Mouse (Mus musculus) embryonic facial prominence, embryonic 14.5 days (tissue): ENCODE measurements around the gene Rbpms2. TPM values are rescaled to one million over a fixed set of nuclear protein-coding genes. Genes with fewer than 3 reads are reported as not detected.

Experiments
- ATAC-seq: fragments of 200-750 bp; cut with Nextera tagmentation; 2 replicates; pipeline ENCODE4 v1.8.0; 2017; ENCODE audit warnings: low read depth, moderate number of reproducible peaks, moderate TSS enrichment
- DNase-seq: peaks from one replicate; pipeline ENCODE4 v3.0.0-alpha.2; 2015; ENCODE audit warnings: low spot score
- H3K27ac ChIP-seq: fragments of 300-500 bp; sonication (generic); replicated peaks from 2 replicates; pipeline ENCODE4 v1.5.1; 2014; ENCODE audit warnings: low read depth, mild to moderate bottlenecking, low read length, moderate library complexity
- H3K27me3 ChIP-seq: fragments of 300-500 bp; sonication (generic); replicated peaks from 2 replicates; pipeline ENCODE4 v1.6.1; 2014; ENCODE audit warnings: low read length; ENCODE audit not compliant: control insufficient read depth, insufficient read depth
- H3K36me3 ChIP-seq: fragments of 300-500 bp; sonication (generic); 2 replicates; pipeline ENCODE4 v1.6.1; 2014; ENCODE audit warnings: low read length, mixed read lengths; ENCODE audit not compliant: control insufficient read depth, insufficient read depth
- H3K4me1 ChIP-seq: fragments of 300-500 bp; sonication (generic); 2 replicates; pipeline ENCODE4 v1.6.1; 2014; ENCODE audit warnings: antibody characterized with exemption, low read length; ENCODE audit not compliant: control insufficient read depth, insufficient read depth
- H3K4me2 ChIP-seq: fragments of 300-500 bp; sonication (generic); 2 replicates; pipeline ENCODE4 v1.6.1; 2014; ENCODE audit warnings: low read depth, mild to moderate bottlenecking, low read length, moderate library complexity, mixed read lengths
- H3K4me3 ChIP-seq: fragments of 300-500 bp; sonication (generic); 2 replicates; pipeline ENCODE4 v1.5.1; 2014; ENCODE audit warnings: low read depth, mild to moderate bottlenecking, low read length
- H3K9ac ChIP-seq: fragments of 300-500 bp; sonication (generic); 2 replicates; pipeline ENCODE4 v1.6.1; 2014; ENCODE audit warnings: low read depth, mild to moderate bottlenecking, low read length, moderate library complexity, mixed read lengths
- H3K9me3 ChIP-seq: fragments of 300-500 bp; sonication (generic); 2 replicates; pipeline ENCODE4 v1.6.1; 2016; ENCODE audit warnings: low read length; ENCODE audit not compliant: control insufficient read depth
- WGBS: fragments of 180-500 bp; shearing (Covaris S2); extraction: QIAGEN DNeasy Blood & Tissue Kit; methylation state at CpG from one replicate; pipeline ENCODE4 v1.1.7; 2014; 5-methylcytosine and 5-hydroxymethylcytosine counted together
- polyA plus RNA-seq: library from polyadenylated mRNA; unstranded; fragments of >200 nt; fragmentation: Nextera tagmentation; extraction: Ambion mirVana; gene quantifications from 2 replicates; pipeline ENCODE4 v1.2.1, GENCODE M21; 2014

Gene Rbpms2
- polyA plus RNA-seq, 1 experiment from 2014 or later = 13.6 TPM

DNA sequence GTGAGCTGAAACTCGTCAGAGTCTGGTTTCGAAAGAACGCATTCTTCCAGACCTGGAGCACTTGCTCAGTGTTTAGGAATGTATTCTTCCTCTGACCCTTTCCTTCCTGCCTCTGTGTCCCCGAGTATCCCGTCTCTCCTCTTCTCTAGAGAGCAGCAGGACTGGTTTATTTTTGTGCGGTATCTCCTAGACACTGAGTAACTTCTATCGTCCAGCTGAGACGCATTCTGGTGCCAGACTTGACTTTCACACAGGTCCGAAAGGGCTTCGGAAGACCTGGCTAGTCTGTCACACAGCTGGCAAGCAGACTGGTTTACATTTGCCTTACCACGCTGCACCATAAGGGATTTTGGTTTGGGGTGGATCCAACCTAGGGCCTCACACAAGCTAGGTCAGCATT is 43.5 kb downstream of the Rbpms2 start:
- Histone ChIP-seq H3K9me3 (no peaks in the 10 kb centered on the region), H3K27ac (0 out of 2 replicates have a peak overlapping the region, but pooled peaks have one; percentile 7), H3K4me1 (peaks cover 15% of the 10 kb centered on the region), H3K9ac (no peak overlapping the region), H3K4me2 (no peak overlapping the region), H3K36me3 (no peaks in the 10 kb centered on the region), H3K4me3 (no peak overlapping the region), H3K27me3 (no peaks in the 10 kb centered on the region)
- ATAC-seq (no peak), DNase-seq (no peak)
- WGBS = 52% methylated on average over 11 of the region's 11 CpGs

DNA sequence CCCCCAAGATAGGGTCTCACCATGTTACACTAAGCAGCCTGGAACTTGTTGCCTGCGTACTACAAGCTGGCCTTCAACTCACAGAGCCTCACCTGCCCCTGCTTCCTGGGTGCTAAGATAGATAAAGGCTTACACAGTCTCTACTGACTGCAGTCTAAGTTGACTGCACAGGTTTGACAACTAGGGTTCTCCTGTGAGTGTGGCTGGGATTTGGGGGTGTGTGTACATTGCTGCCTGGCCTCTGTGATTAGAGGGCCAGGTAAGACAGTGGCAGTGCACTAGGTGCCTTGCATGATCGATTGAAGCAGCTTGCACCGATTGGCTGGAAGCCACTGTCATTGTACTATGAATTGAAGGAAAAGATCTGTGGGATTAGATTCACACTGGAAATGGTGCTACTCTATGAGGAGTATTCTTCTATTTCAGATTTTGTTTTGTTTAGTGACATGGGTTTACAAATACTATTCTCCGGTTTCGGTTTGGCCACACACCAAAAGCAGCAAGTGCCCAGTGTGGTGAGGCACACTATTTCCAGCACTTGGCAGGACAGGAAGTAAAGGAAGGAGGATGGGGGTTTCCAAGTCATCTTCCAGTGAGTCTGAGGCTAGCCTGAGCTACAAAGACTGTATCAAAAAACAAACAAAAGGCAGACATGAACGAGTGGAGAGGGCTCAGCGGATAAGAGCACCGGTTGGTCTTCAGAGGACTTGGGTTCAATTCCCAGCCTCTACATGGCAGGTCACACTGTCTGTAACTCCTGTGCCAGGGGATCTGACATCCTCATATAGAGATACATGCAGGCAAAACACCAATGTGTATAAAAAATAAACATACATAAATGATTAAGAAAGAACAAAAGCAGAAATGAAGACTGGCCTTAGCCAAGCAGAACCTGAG is 46.3 kb downstream of the Rbpms2 start:
- peak; percentile 24 for ATAC-seq
- Histone ChIP-seq H3K27ac (peak overlapping the region; percentile 58), H3K4me1 (peaks cover 41% of the 10 kb centered on the region)

DNA sequence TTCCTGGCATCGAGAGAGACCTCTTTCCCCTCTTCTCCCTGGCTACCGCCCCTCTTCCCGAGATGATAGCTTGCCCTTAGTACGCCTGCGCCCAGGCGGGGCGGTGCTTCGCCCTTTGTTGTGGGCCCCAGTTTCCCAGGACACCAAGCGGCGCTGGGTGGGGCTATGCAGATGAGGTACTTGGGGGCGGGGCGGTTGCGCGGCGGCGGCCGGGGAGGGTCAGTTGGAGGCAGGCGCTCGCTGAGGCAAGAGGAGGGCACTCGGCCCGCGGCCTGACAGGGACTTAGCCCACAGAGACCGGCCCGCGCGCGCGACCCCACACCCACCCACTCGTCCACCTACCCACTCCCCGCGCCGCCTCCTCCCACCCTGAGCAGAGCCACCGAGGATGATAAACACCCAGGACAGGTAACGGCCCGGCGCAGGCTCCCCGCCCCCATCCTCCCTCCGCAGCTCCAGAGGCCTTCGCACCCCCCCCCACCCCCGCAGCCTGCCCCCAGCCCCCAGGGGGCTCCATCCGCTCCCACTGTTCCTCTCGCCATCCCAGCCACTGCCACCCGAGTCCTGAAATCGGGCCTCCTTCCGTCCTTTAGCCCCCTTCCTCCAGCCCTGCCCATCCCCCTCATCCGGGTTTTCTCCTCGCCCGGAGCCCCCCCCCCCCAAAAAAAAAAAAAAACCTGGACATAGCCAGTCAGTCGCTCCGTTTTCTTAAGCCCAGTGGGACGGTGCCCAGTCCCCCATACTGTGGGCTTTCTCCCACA is 47.1 kb downstream of the Rbpms2 start:
- H3K9ac ChIP-seq = peak overlapping the region; percentile 86
- H3K27me3 ChIP-seq = no peaks in the 10 kb centered on the region
- H3K4me1 ChIP-seq = peaks cover 44% of the 10 kb centered on the region
- no peaks in the 10 kb centered on the region for H3K9me3 ChIP-seq
- ATAC-seq (peak; percentile 96), DNase-seq (peak; percentile 99)
- peak overlapping the region; percentile 93 for H3K4me2 ChIP-seq
- 0% methylated on average over 18 of the region's 51 CpGs for WGBS
- peak overlapping the region; percentile 65 for H3K4me3 ChIP-seq
- H3K27ac ChIP-seq = peak overlapping the region; percentile 67
- H3K36me3 ChIP-seq = no peaks in the 10 kb centered on the region

More for the DNA sequence above, 46.3 kb downstream of the Rbpms2 start:
- H3K4me3 ChIP-seq = peak overlapping the region; percentile 65
- H3K9me3 ChIP-seq = no peaks in the 10 kb centered on the region
- WGBS = 51% methylated on average over 8 of the region's 8 CpGs
- no peaks in the 10 kb centered on the region for H3K36me3 ChIP-seq
- H3K4me2 ChIP-seq = peak overlapping the region; percentile 93
- H3K9ac ChIP-seq = peak overlapping the region; percentile 86
- no peaks in the 10 kb centered on the region for H3K27me3 ChIP-seq
- no peak for DNase-seq

DNA sequence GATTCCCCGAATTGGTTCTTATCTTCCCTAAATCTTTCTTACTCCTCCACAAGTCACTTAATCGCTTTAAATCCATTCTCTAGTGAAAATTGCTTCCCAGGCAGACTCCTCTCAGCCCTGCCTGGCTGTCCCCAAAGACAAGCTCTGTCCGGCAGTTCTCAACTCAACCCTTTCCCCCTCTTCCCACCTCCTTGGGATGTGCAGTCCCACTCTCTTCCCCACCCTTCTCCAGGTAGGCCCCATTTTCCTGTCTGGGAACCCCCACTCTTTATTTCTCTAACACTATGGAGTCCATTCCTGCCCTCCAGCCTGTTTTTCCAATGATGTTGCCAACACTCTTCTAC is 47.6 kb downstream of the Rbpms2 start:
- Histone ChIP-seq H3K27me3 (no peaks in the 10 kb centered on the region), H3K36me3 (no peaks in the 10 kb centered on the region), H3K9ac (peak overlapping the region; percentile 86), H3K27ac (peak overlapping the region; percentile 67; the same call in 1 of the 2 replicates), H3K4me1 (peaks cover 44% of the 10 kb centered on the region), H3K9me3 (no peaks in the 10 kb centered on the region), H3K4me3 (peak overlapping the region; percentile 65), H3K4me2 (peak overlapping the region; percentile 93)
- DNase-seq (no peak), ATAC-seq (no peak)
- WGBS = 0% methylated on average over 3 of the region's 3 CpGs

DNA sequence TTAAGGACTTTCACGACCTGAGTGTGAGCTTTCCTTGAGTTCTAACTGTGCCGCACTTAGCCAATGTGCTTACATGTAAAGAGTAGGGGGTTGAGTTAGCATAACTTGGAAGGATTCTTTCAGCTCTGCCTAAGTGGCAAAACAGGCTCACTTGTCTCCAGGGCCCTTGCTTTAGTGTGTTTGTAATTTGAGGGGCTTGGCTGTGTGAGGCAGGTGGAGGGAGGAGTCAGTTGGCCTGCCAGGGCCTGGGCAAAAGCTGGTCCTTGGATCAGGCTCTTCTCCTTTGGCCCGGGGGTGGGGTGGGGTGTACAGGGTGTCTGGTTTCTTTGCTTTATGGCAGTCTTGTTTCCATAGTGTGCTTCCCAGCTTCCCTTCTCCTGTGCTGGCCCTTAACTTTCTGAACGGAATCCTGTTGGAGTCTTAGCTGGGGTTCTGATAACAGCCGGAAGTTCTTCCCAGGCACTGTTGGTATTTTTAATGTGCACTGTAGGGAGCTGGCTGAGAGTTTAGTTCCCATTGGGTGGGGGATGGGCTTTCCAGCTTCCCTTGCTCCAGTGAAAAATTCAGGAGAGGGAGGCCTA is 49.8 kb downstream of the Rbpms2 start:
- DNase-seq = peak; percentile 86

DNA sequence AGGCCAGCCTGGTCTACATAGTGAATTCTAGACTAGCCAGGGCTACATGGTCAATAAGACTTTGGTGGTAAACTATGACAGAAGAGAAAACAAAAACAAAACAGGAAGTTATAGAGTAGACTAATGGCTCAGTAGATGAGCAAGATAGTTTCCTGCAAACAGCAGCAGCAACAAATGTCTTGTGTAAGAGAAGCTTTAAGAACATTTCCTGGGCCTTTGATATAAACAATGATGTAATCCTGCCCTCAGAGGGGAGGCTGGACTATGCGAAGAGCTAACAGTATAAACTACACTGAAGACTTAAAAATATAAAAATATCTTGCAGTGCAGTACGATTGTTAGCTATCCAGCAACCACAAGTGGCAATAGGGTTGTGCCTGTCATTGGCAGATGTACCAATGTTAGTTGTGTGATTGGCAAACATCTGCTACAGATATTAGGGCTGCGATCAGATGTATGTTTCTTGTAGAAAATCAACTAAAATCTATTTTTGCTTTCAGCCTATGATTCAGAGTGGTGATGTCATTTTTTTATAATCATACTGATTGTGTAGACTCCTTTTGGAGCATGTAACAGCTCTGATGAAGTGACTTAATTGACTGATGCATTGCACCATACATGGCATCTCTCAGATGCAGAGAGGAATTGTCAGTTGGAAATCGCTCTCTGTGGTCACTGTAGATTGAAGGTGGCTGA is 51.6 kb downstream of the Rbpms2 start:
- Histone ChIP-seq H3K4me3 (no peak overlapping the region), H3K4me1 (peaks cover 40% of the 10 kb centered on the region), H3K27me3 (no peaks in the 10 kb centered on the region), H3K4me2 (no peak overlapping the region), H3K9ac (no peak overlapping the region), H3K36me3 (peaks cover 6% of the 10 kb centered on the region), H3K27ac (no peak overlapping the region), H3K9me3 (no peaks in the 10 kb centered on the region)
- DNase-seq = no peak
- WGBS = 84% methylated on average over 4 of the region's 4 CpGs
- no peak for ATAC-seq

More for the DNA sequence above, 49.8 kb downstream of the Rbpms2 start:
- Histone ChIP-seq H3K4me1 (peaks cover 44% of the 10 kb centered on the region), H3K9me3 (no peaks in the 10 kb centered on the region), H3K4me3 (peak overlapping the region; percentile 30), H3K36me3 (no peaks in the 10 kb centered on the region; the same call in 1 of the 2 replicates), H3K27ac (peak overlapping the region; percentile 70), H3K27me3 (no peaks in the 10 kb centered on the region), H3K4me2 (peak overlapping the region; percentile 93), H3K9ac (peak overlapping the region; percentile 51)
- 10% methylated on average over 5 of the region's 5 CpGs for WGBS
- peak; percentile 65 for ATAC-seq

DNA sequence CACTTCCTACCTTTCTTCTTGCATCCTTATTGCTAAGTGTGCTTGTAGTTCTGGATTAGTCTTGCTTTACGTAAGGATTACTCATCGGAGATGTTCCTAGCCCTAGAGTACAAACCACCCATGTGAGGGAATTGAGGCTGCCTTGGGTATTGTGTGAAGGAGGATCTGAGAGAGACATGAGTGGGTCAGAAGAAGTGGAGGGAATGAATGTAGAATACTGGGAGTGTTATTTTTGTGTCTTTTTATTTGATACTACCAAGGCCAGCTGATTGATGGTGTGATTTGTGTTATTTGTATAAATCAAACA is 52.1 kb downstream of the Rbpms2 start:
- 95% methylated on average over 2 of the region's 2 CpGs for WGBS
- no peak overlapping the region for H3K27ac ChIP-seq

DNA sequence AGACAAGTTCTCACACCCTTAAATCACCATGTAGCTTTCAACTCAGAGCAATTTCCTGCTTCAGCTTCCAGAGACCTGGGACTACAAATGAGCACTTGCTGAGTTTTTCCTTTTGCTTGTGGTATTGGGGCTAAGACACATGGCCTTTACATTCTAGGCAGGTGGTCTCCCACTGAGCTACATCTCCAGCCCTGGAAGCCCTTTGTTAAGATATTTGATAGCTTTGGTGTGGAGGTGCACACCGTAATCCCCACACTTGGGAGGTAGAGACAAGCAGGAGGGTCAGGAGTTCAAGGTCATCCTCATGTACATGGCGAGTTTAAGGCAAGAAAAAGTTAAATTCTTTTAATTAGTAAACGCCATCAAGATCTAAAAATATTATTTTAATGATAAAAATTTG is 52.7 kb downstream of the Rbpms2 start:
- no peaks in the 10 kb centered on the region for H3K9me3 ChIP-seq
- H3K4me3 ChIP-seq = no peak overlapping the region
- H3K9ac ChIP-seq = no peak overlapping the region
- no peak overlapping the region for H3K4me2 ChIP-seq
- DNase-seq (no peak), ATAC-seq (no peak)
- WGBS = 87% methylated on average over 3 of the region's 3 CpGs
- no peak overlapping the region for H3K27ac ChIP-seq
- peaks cover 17% of the 10 kb centered on the region for H3K36me3 ChIP-seq
- no peaks in the 10 kb centered on the region for H3K27me3 ChIP-seq
- peaks cover 37% of the 10 kb centered on the region for H3K4me1 ChIP-seq

More for the DNA sequence above, 52.1 kb downstream of the Rbpms2 start:
- peaks cover 40% of the 10 kb centered on the region for H3K4me1 ChIP-seq
- no peak overlapping the region for H3K4me2 ChIP-seq
- no peaks in the 10 kb centered on the region for H3K27me3 ChIP-seq
- ATAC-seq (no peak), DNase-seq (no peak)
- H3K4me3 ChIP-seq = no peak overlapping the region
- H3K36me3 ChIP-seq = peaks cover 11% of the 10 kb centered on the region
- H3K9ac ChIP-seq = no peak overlapping the region
- no peaks in the 10 kb centered on the region for H3K9me3 ChIP-seq
